Mouse (Mus musculus) right cerebral cortex, adult 18-20 months (tissue): ENCODE results near the gene Sh3tc1.
A peak's percentile ranks its signal among the peaks of the same experiment; 100 is the strongest.

Experiments used
- DNase-seq: peaks from one replicate; pipeline ENCODE4 v3.0.0; 2022; ENCODE audit warnings: mixed read lengths

Gene Sh3tc1

GRCm38 (mm10) chr5:35739536-35740278, at the start of gene Sh3tc1:
Gene Sh3tc1, minus strand, starts transcription at chr5:35739987.
- no peak for DNase-seq

GRCm38 (mm10) chr5:35788719-35789118, 48.9 kb upstream of the Sh3tc1 start:
- DNase-seq = no peak

- DNase-seq = peak; percentile 82
Observed at GRCm38 (mm10) chr5:35787847-35788246, 48.1 kb upstream of the Sh3tc1 start.

DNA sequence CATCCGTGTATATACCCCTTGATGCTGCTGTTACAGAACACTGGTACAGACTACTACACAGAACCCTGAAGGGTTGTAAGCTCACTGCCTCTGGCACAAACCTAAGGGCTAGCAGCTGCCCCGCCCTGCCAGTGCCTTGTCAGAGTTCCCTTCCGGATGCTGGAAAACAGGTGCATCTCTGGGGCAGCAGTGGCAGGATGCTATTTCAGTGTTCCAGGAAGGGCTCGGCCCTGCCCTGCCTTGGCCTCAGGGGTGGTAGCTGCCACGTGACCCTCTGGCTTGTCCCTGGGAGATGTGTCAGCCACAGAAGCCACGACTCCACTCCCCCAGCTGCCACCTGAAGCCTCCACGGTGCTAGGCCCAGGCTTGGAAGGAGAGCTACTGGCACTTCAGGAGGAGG, 46.1 kb upstream of the Sh3tc1 start:
- DNase-seq = no peak

DNA sequence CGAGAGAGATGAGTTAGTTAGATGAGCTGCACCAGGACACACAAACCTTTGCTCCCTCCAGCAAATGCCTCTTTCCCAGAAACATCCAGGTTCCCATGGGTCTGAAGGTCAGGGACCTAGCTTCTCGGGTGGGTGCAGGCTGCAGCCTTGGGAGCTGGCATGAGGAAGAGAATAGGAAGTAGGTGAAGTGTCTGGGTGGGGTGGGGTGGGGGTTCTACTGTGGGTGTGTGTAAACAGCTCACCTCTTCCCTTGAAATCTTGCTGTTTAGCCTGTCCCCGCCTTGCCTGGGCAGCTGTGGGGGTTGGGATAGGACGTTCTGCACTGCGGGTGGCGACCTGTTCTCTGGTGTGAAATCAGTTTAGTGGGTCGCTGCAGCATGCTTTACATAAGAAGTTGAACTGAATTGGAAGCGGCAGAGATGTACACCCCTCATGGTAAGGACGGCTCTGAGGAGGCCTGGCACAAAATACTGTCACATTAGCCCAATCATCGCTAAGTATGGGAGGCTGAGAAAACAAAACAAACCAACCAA, 42.9 kb upstream of the Sh3tc1 start:
- no peak for DNase-seq

DNA sequence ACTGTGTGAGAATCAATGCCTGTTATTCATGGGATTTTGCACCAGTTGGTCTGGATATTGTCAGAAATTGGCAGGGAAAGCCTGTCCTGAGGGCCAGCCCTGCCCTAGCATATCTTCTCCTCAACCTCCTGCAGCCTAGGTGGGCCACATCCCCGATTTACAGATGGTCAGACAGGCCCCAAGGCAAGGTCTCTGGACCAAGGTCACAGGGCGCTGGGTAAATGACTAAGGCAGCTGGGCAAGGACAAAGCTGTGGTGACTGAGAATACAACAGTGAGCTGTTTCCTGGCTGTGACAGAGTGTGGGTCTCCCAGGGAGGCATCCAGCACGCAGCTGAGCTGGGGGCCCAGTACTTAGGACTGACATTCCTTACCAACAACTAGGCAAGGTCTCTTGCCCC, 41.3 kb upstream of the Sh3tc1 start:
- no peak for DNase-seq

GRCm38 (mm10) chr5:35774137-35774424, 34.3 kb upstream of the Sh3tc1 start:
- no peak for DNase-seq

- no peak for DNase-seq
Observed at GRCm38 (mm10) chr5:35773274-35774136, 33.7 kb upstream of the Sh3tc1 start.

GRCm38 (mm10) chr5:35770891-35771663, 31.3 kb upstream of the Sh3tc1 start:
- peak; percentile 54 for DNase-seq

DNA sequence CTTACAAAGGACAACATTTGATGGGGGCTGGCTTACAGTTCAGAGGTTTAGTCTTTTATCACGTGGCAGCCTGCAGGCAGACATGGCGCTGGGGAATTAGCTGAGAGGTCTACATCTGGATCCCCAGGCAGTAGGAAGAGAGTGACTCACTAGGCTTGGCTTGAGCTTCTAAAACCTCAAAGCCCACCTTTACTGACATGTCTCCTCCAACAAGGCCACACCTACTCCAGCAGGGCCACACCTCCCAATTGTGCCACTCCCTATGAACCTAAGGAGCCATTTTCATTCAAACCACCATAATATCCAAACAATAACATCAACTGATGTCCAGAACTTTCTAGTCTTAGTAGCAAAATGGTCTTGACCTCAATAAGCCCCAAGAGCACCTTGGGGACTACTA, 30.5 kb upstream of the Sh3tc1 start:
- DNase-seq = no peak

DNA sequence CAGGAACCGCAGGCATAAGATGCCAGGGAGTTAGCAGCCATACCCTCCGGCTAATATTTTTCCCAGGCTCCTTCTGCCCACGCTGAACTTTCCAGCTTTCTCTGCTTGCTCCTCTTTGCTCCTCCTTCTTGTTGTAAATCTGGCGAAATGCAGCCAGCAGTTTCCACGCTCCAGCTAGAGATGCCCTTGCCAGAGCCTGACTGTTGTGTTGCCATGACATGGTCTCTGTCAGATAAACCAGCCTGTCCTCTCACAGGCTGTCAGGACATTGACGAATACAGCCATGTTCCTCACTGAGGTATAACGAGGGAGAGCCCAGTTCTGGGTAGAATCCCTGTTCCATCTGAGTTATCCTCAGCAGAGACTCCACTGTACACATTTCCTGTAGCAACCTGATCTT, 29.2 kb upstream of the Sh3tc1 start:
- no peak for DNase-seq

DNA sequence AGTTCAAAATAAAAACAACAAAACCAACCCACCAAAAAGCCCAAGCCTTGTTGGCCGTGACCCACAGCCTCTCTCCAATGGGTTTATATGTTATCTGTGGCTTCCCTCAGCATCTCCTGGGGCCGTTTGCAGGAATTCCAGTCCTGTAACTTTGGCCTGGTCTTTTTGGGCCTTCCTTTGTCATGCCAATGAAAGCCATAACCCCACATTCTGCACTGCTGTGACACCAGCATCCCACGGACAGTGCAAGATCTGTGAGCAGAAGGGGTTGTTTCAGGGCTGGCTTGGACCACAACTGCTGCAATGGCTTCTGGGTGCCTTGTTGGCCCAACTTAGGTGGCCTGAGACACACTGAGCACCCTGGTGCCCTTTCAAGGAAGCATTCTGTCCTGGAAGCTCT, 28.7 kb upstream of the Sh3tc1 start:
- no peak for DNase-seq

GRCm38 (mm10) chr5:35765909-35766308, 26.1 kb upstream of the Sh3tc1 start:
- no peak for DNase-seq

DNA sequence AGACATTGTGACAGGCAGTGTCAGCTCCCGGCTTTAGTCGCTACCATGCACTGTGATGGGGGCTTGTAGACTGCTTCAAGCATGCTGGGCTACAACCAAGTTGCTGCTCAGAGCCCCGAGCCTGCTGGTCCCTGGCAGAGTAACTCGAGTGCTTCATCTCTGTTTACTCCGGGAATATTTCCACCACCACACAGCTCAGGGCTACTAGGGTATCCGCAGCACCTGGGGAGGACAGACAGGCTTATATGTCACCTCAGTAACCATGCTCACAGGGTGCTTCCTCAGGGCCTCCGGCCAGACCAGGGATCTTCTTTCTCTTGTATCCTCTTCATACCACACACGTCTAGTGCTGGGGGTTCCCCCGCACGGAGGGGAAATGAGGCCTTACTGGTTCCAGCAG, 23.1 kb upstream of the Sh3tc1 start:
- DNase-seq = no peak

- DNase-seq = peak; percentile 35
Observed at GRCm38 (mm10) chr5:35762388-35762787, 22.6 kb upstream of the Sh3tc1 start.

GRCm38 (mm10) chr5:35761323-35761722, 21.5 kb upstream of the Sh3tc1 start:
- no peak for DNase-seq

DNA sequence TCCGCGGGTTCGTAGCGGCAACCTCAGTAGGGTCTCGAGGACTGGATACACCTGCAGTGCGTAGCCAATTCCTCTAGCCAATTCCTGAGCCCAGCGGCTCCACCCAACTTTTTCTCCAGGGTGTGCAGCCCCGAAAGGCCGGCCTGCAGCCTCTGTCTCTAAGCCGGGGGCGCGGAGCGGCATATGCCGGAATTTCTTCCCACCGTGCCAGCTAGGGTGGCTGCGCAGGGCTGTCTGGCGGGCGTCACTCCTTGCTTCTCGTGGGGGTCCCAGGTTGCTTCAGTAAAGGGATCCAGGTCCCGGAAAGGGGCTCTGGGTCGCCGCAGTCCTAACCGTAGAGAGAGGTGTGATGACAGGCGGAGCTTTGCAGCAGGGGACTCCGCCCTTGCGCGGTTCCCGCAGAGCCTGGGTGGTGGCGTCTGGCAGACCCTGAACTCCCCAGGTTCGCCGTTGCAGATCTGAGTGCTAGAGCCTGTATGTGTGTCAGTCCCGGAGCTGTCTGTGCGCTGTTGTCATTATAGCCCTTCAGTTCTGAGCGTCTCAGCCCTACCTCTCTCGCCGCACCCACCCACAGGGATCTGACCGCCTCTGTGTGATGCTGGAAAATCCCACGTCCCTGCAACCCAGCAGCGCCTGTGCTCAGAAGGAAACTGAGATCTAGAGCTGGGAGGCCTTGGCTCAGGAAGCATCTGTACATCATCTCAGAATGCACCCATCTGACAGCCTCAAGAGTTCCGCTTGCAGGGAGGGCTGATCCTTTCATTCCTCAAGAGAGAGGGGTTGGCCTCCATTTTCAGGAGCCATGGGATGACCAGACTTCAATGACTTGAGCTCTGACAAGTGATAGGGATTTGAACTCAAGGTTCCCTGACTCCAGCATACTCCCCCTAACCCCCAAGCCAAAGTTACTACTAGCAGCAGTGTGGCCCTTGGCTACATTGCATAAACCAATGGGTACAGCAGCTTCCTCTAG, 18.6 kb upstream of the Sh3tc1 start:
- DNase-seq = peak; percentile 80

DNA sequence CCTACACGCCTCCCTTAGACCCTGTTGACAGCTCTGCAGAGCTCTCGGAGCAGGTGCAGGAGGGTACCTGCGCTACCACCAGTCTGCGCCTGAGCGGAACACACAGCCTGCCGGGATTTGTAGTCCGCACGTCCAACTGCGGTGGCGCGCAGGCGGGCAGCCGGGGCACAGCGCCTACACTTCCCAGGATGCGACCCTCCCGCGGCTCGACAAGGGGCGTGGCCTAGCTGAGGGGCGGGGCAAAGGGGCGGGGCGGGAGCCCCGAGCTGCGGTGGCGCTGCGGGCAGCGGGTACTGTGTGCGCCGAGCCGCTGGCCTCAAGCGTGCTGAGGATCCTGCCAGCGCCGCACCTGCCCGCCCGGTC, 17.8 kb upstream of the Sh3tc1 start, which contains the start of gene Ablim2:
Gene Ablim2 (plus strand): TSS at position 242 of the 363 bp plus-strand sequence.
- DNase-seq = peak; percentile 98

- peak; percentile 88 for DNase-seq
Observed at GRCm38 (mm10) chr5:35756997-35757638, 17.3 kb upstream of the Sh3tc1 start.

GRCm38 (mm10) chr5:35756020-35756419, 16.2 kb upstream of the Sh3tc1 start:
- no peak for DNase-seq

- peak; percentile 46 for DNase-seq
Observed at GRCm38 (mm10) chr5:35755131-35755733, 15.4 kb upstream of the Sh3tc1 start.
